Mouse (Mus musculus) neural tube, postnatal 0 days (tissue): ENCODE data around the gene Ifng. TPM values are rescaled to one million over a fixed set of nuclear protein-coding genes. Genes with fewer than 3 reads are reported as not detected.

Experiments
- polyA plus RNA-seq: library from polyadenylated mRNA; unstranded; fragments of >200 nt; fragmentation: Nextera tagmentation; extraction: Ambion mirVana; gene quantifications from 2 replicates; pipeline ENCODE4 v1.2.1, GENCODE M21; 2015

Ifng gene
- not detected in 2 replicates for polyA plus RNA-seq

GRCm38 (mm10) chr10:118440742-118441240, at the start of gene Ifng:
Gene Ifng, plus strand, starts transcription at chr10:118441046.

Other genes with a start within 250 kb of the Ifng start
- gene Il22, start 236.1 kb upstream of the Ifng start, polyA plus RNA-seq, result not detected in 2 replicates
- gene Gm32717, start 200.3 kb upstream of the Ifng start, polyA plus RNA-seq, result 0.09 and 0.20 TPM in 2 replicates
- 0.09 and 0.20 TPM in 2 replicates for gene Gm32802, start 182.4 kb upstream of the Ifng start, polyA plus RNA-seq
- gene Iltifb, start 146.0 kb upstream of the Ifng start, polyA plus RNA-seq, result 0.52 TPM in 1 of 2 replicates, not detected in the other
- not detected in 2 replicates for gene Gm9040, start 114.1 kb upstream of the Ifng start, polyA plus RNA-seq
- not detected in 2 replicates for gene Gm9044, start 108.6 kb upstream of the Ifng start, polyA plus RNA-seq
- gene Gm9045, start 103.2 kb upstream of the Ifng start, polyA plus RNA-seq, result 0.12 TPM in 1 of 2 replicates, not detected in the other
- not detected in 2 replicates for gene Gm9046, start 97.8 kb upstream of the Ifng start, polyA plus RNA-seq
- gene Gm9048, start 92.4 kb upstream of the Ifng start, polyA plus RNA-seq, result 0.09 TPM in 1 of 2 replicates, not detected in the other
- gene Gm9049, start 86.9 kb upstream of the Ifng start, polyA plus RNA-seq, result 0.12 TPM in 1 of 2 replicates, not detected in the other